Comparison of ENCODE assay signal across 9 mouse cellular contexts in the genomic region with DNA sequence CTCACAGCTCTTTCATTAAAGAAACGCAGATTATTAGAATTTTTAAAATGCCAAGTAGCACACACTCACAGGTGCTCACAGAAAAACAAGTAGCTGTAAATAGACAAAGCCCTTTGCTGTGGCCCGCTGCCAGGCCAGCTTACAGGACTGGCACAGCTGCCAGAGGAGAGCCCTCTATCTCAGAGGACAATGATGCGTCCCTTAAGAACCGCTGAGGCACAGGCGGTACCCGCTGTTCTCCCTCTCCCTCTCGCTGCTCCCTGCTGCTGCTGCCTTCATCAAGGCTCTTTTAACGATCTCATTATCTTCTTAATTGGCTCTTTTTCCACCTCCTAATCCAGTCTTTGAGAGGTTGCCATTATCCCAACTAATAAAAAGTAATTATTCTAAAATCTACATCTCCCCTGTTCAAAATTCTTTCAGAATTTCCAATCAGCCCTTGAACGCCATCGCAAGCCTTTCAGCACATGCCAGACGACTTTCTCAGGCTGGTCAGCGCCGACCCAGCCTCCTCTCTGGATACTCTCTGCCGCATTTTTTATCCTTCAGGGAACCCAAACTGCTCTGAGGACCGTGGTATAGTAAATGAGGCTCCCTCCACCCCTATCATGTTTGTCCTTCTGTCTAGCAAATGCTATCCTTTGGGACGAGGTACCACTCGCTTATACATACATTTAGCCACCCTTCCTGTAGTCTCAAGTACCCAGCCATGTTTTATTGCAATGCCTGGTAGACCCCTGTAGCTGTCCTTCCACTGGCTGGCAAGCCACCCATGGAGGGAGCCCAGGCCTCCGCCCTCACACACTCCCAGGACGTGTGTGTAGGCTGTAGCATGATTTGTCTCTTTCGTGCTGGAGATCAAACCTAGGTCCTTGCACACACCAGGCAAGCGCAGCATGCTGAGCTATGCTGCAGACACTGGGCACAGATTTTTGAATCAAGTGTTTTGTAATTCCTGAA. TPM values are rescaled to one million over a fixed set of nuclear protein-coding genes. Genes with fewer than 3 reads are reported as not detected.
DNase-seq lines count a peak whose midpoint lies in the region; ATAC-seq lines count a peak whose summit lies in the region.
"Had no signal": no experiment of that assay in that cellular context is flagged by ENCODE, and none has a peak within 500 bp of the region (broad histone marks: within the 10 kb centered on the region; RNA-seq: fewer than 3 reads in every experiment).

No protein-coding gene starts in this region.

- no peaks in the 10 kb centered on the region for H3K9me3 ChIP-seq in limb, embryonic 10.5 days (replicated peaks)
- no peaks in the 10 kb centered on the region for H3K9me3 ChIP-seq in stomach, embryonic 14.5 days (ENCODE audit: control insufficient read depth, low read depth, low read length)

- peak overlapping the region; percentile 61 for H3K27ac ChIP-seq in limb, embryonic 10.5 days
- peak overlapping the region; percentile 11; the same call in 1 of the 2 replicates for H3K27ac ChIP-seq in stomach, embryonic 14.5 days (ENCODE audit: low read length)
- H3K27ac ChIP-seq: liver, embryonic 14.5 days had no signal

- H3K36me3 ChIP-seq in limb, embryonic 10.5 days: peaks cover 79% of the 10 kb centered on the region
- H3K36me3 ChIP-seq in stomach, embryonic 14.5 days (ENCODE audit: control insufficient read depth, insufficient read depth, low read length): peaks cover 37% of the 10 kb centered on the region

- H3K4me2 ChIP-seq in stomach, embryonic 14.5 days (replicated peaks; ENCODE audit: low read depth, low read length): no peak overlapping the region

- ATAC-seq in stomach, embryonic 14.5 days (ENCODE audit: insufficient number of reproducible peaks, insufficient read depth, low FRiP score, low read depth): no peak

- no peaks in the 10 kb centered on the region for H3K27me3 ChIP-seq in limb, embryonic 10.5 days (ENCODE audit: low read depth, poor library complexity, severe bottlenecking)
- H3K27me3 ChIP-seq in stomach, embryonic 14.5 days (ENCODE audit: control insufficient read depth, insufficient read depth, low read length): no peaks in the 10 kb centered on the region

- no peak overlapping the region for H3K9ac ChIP-seq in stomach, embryonic 14.5 days (replicated peaks; ENCODE audit: low read depth, low read length)
- H3K9ac ChIP-seq: liver, embryonic 14.5 days had no signal

- peaks cover 55% of the 10 kb centered on the region for H3K4me1 ChIP-seq in limb, embryonic 10.5 days
- H3K4me1 ChIP-seq in stomach, embryonic 14.5 days (ENCODE audit: control insufficient read depth, insufficient read depth, low read length): 0 out of 2 replicates have a peak, but pooled peaks cover 2% of the 10 kb centered on the region

- H3K4me3 ChIP-seq in limb, embryonic 10.5 days: no peak overlapping the region
- H3K4me3 ChIP-seq in stomach, embryonic 14.5 days (ENCODE audit: low read depth, low read length): no peak overlapping the region

- peak; percentile 55 to 57 for DNase-seq in cerebellum, postnatal 10 days
- no peak for DNase-seq in cerebellum, adult 11-12 months
- peak; percentile 44 for DNase-seq in right cerebral cortex, postnatal 4 days
- DNase-seq in right cerebral cortex, postnatal 14 days: no peak
- no peak for DNase-seq in limb, embryonic 10.5 days (ENCODE audit: low spot score)
- DNase-seq in spleen, postnatal 36 days (ENCODE audit: low spot score in 2 of 2): no peak
- no peak for DNase-seq in cerebellum, adult 18-20 months

- 55% methylated on average over 21 of the region's 21 CpGs for WGBS in limb, embryonic 10.5 days
- 71% methylated on average over 21 of the region's 21 CpGs for WGBS in stomach, embryonic 14.5 days

RNA-seq across cellular contexts. Expression of a gene that starts 35.4 kb away (rescaled TPM):
- 68.2 and 75.6 TPM in 2 replicates for polyA plus RNA-seq in limb, embryonic 10.5 days (2016; fragmentation: Nextera tagmentation; extraction: Ambion mirVana)
- polyA plus RNA-seq in stomach, embryonic 14.5 days (2014; fragmentation: Nextera tagmentation; extraction: Ambion mirVana): 77.0 and 78.7 TPM in 2 replicates

Comparison
In these comparisons a context has a peak if more than half of its experiments do, and no peak if none do; other contexts are left out.
1. DNase-seq: peak in cerebellum, postnatal 10 days (2 of 2) and right cerebral cortex, postnatal 4 days (single experiment); none in cerebellum, adult 11-12 months (single experiment), right cerebral cortex, postnatal 14 days (single experiment), limb, embryonic 10.5 days (single experiment), spleen, postnatal 36 days (0 of 2) and cerebellum, adult 18-20 months (0 of 2).